Mouse (Mus musculus) retina, postnatal 7 days (tissue): Measurements from ENCODE around the gene Lrrc75a.

Experiments
- DNase-seq: peaks from one replicate; pipeline ENCODE4 v3.0.0-alpha.2; 2012; ENCODE audit warnings: low read depth, low spot score

Lrrc75a gene

DNA sequence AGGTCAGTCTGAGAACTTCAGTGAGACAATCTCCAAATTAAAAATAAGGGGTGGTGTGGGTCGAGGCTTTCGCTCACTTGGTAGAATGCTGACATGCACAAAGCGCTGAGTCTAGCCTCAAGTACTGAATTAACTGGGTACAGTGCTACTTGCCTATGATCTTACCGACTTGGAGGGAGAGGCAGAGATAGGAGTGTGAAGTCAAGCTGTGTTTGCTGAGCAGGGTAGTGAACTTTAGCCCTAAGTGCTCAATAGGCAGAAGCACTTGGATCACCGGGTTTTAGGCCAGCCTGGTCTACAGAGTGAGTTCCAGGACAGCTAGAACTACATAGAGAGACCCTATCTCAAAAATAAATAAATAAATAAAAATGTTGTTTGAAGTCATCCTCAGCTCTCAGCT lies 91.1 kb downstream of the Lrrc75a start:
- DNase-seq: no peak

DNA sequence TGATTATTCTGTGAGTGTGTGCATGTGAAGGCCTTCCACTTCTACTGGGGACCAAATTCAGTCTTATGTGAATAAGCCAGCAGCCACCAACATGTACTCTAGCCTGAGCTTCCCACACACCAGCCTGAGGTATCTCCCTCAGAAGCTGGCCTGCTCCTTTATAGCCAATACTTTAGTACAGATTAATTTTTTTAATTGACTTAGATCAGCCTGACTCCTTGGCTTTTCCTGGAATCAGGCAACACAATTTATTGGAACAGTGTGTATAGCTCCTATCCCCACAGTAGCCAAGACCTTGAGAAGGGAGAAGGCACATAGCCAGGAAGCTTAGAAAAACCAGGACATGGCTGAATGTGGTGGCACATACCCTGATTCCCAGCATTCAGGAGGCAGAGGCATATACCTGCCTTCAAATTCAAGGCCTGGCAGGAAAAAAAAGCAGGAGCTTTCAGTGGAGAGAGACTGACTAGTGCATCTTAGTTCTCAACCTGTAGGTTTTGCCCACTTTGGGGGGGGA lies 92.4 kb downstream of the Lrrc75a start:
- DNase-seq: no peak

DNA sequence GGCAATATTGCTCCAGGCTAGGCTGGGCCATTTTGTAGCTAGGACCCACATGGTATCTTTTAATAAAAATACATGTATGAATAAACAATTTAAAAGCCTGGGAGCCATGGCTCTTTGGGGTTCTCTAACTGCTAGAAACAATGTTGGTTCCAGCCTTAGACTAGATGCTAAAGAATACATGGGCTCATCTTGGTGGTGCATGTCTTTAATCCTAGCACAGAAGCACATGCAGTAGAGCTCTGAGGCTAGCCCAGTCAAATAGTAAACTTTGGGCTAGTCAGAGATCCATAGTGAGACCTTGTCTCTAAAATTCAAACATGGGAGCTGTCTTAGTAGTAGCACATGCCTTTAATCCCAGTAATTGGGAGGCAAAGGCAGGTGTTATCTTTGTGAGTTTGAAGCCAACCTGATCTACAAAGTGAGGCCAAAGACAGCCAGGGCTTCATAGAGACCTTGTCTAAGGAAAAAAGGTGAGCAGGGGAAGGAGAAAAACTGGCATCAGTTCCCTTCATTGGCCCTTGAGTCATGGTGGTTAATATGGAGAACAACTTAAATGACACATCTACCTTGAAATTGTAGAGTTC lies 93.3 kb downstream of the Lrrc75a start:
- DNase-seq: no peak
